Mouse (Mus musculus): ENCODE measurements around the gene Fmnl1.

- no peak for TF ChIP-seq CTCF (IDR thresholded peaks at IDR 0.05; ENCODE audit: low read depth)
- TF ChIP-seq EP300 (IDR thresholded peaks at IDR 0.05; ENCODE audit: low read depth), result no peak
Observed at GRCm38 (mm10) chr11:103141101-103141943, 29.6 kb upstream of the Fmnl1 start.

Data from liver, postnatal 0 days (tissue).